Mouse (Mus musculus): Measurements from ENCODE around the gene E330034G19Rik. TPM values are rescaled to one million over a fixed set of nuclear protein-coding genes. Genes with fewer than 3 reads are reported as not detected.
A peak's percentile ranks its signal among the peaks of the same experiment; 100 is the strongest.

E330034G19Rik gene
- not detected in 2 replicates for polyA plus RNA-seq (2014; fragmentation: Nextera tagmentation; extraction: Ambion mirVana)

DNA sequence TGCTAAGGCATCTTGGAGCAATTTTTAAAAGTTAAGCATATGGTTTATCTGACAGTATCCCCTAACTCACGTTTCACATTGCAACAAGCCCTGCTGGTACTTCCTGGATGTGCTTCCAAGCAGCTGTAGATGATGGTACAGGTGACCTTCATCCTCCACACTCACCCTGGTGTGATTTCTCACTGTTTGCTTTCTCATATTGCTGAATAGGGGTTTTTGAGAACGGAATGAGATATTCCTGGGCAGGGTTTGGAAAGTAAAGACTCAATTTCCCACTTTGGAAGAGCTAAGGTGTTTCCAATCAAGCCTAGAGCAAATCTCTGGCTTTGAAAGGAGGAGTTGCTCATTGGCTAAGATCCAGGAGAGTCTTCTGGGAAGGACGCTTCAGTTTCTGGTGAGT is at the start of gene E330034G19Rik:
Gene E330034G19Rik, plus strand, starts transcription at position 301 of the 400 bp plus-strand sequence.
- H3K36me3 ChIP-seq (ENCODE audit: control insufficient read depth, insufficient read depth, low read length) = no peaks in the 10 kb centered on the region
- H3K27me3 ChIP-seq (ENCODE audit: control insufficient read depth, insufficient read depth, low read length) = no peaks in the 10 kb centered on the region
- H3K4me2 ChIP-seq (ENCODE audit: low read length) = no peak within 1 kb of the TSS
- whole genome bisulfite sequencing = 59% methylated on average over 3 of the region's 3 CpGs
- no peaks in the 10 kb centered on the region for H3K4me1 ChIP-seq (ENCODE audit: control insufficient read depth, insufficient read depth, low read length)
- ATAC-seq (ENCODE audit: low FRiP score, low TSS enrichment) (no peak), DNase-seq (no peak)
- H3K4me3 ChIP-seq (replicated peaks; ENCODE audit: low read depth, low read length) = no peak within 1 kb of the TSS
- H3K27ac ChIP-seq (replicated peaks; ENCODE audit: low read depth, low read length) = no peak within 1 kb of the TSS
- H3K9ac ChIP-seq (replicated peaks; ENCODE audit: low read length) = no peak within 1 kb of the TSS
- H3K9me3 ChIP-seq (ENCODE audit: control insufficient read depth, low read length) = no peaks in the 10 kb centered on the region

DNA sequence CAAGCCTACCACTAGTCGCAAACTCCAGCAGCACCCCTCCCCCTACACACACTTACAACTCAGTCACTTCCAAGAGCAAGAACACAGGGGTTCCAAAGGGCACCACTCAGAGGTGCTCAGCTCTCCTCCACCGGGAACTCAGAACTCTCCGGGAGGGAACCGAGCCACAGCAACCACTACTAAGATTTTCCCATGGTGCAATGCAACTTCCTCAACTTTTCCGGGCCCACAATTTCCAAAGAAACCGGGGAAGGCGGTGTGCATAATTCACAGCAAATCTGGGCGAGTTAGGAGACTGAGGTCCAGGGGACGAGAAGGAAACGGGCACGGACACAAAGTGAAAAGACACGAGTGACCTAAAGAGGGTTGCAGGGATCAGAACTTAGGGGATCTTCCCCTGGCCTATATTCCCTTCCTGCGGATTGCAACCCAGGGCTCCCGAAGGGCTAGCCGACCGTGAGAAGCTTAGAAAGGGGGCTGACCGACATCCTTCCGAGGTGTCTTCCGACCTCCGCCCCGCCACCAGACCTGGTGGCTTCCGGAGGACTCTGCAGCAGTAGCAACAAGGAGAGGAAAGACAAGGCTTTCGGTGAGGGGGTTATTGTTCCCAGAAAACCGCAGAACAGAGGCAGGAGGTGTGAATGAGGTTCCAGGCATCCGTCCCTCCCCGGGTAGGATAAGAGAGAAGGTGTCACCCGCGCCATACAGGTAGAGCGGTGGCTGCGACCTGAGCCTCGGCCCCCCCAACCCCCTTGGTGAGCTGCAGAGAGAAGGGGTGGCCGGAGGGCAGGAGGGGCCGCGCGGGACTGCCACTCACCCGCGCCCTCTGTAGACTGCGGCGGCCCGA is 48.5 kb upstream of the E330034G19Rik start:
- no peaks in the 10 kb centered on the region for H3K27me3 ChIP-seq (ENCODE audit: control insufficient read depth, insufficient read depth, low read length)
- ATAC-seq (ENCODE audit: low FRiP score, low TSS enrichment) (peak; percentile 60; the same call in 1 of the 2 replicates), DNase-seq (peak; percentile 60)
- peak overlapping the region; percentile 98 for H3K9ac ChIP-seq (replicated peaks; ENCODE audit: low read length)
- WGBS = under 1% methylated on average over 40 of the region's 40 CpGs
- H3K4me3 ChIP-seq (replicated peaks; ENCODE audit: low read depth, low read length) = peak overlapping the region; percentile 83
- H3K4me1 ChIP-seq (ENCODE audit: control insufficient read depth, insufficient read depth, low read length) = peaks cover 18% of the 10 kb centered on the region
- peak overlapping the region; percentile 95 for H3K27ac ChIP-seq (replicated peaks; ENCODE audit: low read depth, low read length)
- no peaks in the 10 kb centered on the region for H3K9me3 ChIP-seq (ENCODE audit: control insufficient read depth, low read length)
- H3K4me2 ChIP-seq (ENCODE audit: low read length) = peak overlapping the region; percentile 84
- H3K36me3 ChIP-seq (ENCODE audit: control insufficient read depth, insufficient read depth, low read length) = peaks cover 10% of the 10 kb centered on the region; the same call in 1 of the 2 replicates

DNA sequence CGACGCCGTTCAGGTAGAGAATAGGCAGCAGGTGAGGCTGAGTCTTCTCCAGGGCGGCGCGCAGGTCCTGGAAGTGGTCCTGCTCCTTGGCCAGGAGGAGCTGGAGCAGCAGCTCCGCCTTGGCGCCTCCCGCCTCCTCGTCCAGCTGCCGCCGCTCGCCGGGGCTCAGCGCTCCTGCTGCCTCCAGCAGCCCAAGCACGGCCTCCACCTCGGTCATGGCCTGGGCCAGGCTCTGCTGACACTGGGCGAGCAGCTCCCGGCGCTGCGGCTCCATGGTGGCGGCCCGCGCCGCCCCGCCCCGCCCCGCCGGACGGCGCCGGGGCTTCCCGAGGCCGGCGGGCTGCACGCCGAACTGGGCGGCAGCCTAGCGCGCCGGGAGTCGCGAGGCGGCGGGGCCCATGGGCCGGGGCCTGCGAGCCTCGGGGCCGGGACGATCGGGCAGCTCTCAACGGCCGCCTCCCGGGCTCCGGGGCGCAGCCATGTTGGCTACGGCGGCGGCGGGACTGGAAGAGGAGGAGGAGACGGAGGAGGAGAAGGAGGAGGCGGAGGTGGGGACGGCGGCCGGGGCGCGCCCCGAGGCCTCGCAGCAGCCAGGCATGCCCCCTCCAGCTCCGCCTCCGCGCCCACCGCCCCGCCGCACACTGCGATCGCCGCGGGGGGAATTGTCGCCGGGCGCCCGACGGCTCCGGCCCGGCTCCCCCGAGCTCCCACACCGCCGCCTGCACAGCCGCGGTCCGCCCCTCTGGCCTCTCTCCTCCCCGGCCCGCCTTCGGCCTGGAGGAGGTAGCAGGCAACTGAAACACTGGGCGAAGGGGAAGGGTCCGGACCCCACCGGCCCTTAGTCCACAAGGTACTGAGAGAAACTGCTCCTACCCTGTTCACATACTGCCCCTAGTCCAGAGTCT is 47.6 kb upstream of the E330034G19Rik start, which contains the start of gene Dlg5:
Gene Dlg5, minus strand, starts transcription at position 744 of the 905 bp plus-strand sequence.
- H3K4me3 ChIP-seq (replicated peaks; ENCODE audit: low read depth, low read length) = peak within 1 kb of the TSS; percentile 83
- H3K4me2 ChIP-seq (ENCODE audit: low read length) = peak within 1 kb of the TSS; percentile 84
- H3K36me3 ChIP-seq (ENCODE audit: control insufficient read depth, insufficient read depth, low read length) = peaks cover 10% of the 10 kb centered on the region; the same call in 1 of the 2 replicates
- H3K9ac ChIP-seq (replicated peaks; ENCODE audit: low read length) = peak within 1 kb of the TSS; percentile 98
- H3K27ac ChIP-seq (replicated peaks; ENCODE audit: low read depth, low read length) = peak within 1 kb of the TSS; percentile 95
- peak; percentile 86 for ATAC-seq (ENCODE audit: low FRiP score, low TSS enrichment)
- H3K9me3 ChIP-seq (ENCODE audit: control insufficient read depth, low read length) = no peaks in the 10 kb centered on the region
- DNase-seq = peak; percentile 79
- under 1% methylated on average over 80 of the region's 98 CpGs for WGBS
- peaks cover 18% of the 10 kb centered on the region for H3K4me1 ChIP-seq (ENCODE audit: control insufficient read depth, insufficient read depth, low read length)
- H3K27me3 ChIP-seq (ENCODE audit: control insufficient read depth, insufficient read depth, low read length) = no peaks in the 10 kb centered on the region

DNA sequence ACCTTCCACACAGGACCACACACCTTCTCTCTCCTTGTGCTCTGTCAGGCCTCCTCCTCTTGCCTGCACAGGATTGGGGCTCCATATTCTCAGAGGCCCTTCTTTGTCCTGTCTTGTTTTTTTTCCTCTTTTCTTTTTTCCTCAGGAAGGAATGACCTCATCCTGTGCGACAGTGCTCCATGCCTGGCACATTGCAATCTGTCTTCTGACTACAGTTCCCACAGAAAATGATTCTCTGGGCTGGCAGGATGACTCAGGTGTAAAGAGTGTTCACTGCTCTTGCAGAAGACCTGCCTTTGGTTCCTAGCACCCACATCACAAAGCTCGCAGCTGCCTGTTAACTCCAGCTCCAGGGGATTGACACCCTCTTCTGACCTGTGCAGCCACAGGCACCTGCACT is 43.1 kb upstream of the E330034G19Rik start:
- Histone ChIP-seq H3K36me3 (ENCODE audit: control insufficient read depth, insufficient read depth, low read length) (no peaks in the 10 kb centered on the region), H3K4me3 (replicated peaks; ENCODE audit: low read depth, low read length) (no peak overlapping the region), H3K9me3 (ENCODE audit: control insufficient read depth, low read length) (no peaks in the 10 kb centered on the region), H3K4me2 (ENCODE audit: low read length) (no peak overlapping the region), H3K9ac (replicated peaks; ENCODE audit: low read length) (no peak overlapping the region), H3K4me1 (ENCODE audit: control insufficient read depth, insufficient read depth, low read length) (peaks cover 10% of the 10 kb centered on the region), H3K27ac (replicated peaks; ENCODE audit: low read depth, low read length) (no peak overlapping the region), H3K27me3 (ENCODE audit: control insufficient read depth, insufficient read depth, low read length) (no peaks in the 10 kb centered on the region)
- no peak for DNase-seq
- 69% methylated on average over 2 of the region's 2 CpGs for WGBS
- ATAC-seq (ENCODE audit: low FRiP score, low TSS enrichment) = no peak

DNA sequence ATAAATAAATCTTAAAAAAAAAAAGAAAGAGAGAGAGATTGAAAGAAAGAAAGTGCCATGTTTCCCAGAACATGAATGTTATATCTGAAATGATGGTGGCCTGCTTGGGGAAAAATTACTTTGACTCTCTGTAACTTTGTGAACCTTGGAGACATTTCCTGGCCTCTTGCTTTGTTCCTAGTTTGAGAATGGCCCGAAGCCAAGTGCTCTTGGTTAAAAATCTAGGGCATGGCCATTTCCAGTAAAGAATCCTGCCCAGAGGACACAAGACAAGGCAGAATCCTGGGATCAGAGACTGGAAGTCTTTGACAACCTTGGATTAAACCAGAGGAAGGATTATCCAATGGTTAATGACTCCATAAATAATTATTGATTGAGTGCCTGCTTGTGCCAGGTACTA is 41.7 kb upstream of the E330034G19Rik start:
- 81% methylated on average over 1 of the region's 1 CpGs for WGBS
- no peaks in the 10 kb centered on the region for H3K9me3 ChIP-seq (ENCODE audit: control insufficient read depth, low read length)
- H3K4me1 ChIP-seq (ENCODE audit: control insufficient read depth, insufficient read depth, low read length) = peaks cover 7% of the 10 kb centered on the region

DNA sequence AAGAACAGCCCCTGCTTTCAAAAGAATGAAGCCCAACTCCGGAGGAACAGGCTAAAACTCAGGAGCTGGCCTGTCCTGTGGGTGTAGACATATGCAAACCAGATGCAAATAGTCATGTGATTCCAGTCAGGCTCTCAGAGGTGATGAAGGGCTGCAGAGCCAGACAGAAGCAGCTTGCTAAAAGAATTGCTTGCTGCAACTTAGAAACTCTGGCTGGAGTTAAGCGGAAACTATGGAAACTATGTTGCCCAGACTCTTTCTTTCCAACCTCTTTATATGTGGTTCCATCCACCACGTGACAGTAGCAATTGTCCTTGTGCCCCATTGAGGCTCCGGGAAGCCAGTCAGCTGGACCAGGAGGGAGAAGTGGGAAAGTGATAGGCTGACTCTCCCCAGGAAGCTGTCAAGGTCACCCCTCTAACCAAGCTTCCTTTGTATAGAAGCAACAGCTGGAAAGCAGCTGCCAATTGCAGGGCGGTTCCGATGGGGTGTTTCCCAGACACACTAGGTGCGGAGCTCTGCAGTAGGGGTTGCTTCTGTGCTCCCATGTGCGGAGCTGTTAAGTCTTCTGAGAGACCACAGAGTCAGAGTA is 39.3 kb upstream of the E330034G19Rik start:
- Histone ChIP-seq H3K36me3 (ENCODE audit: control insufficient read depth, insufficient read depth, low read length) (no peaks in the 10 kb centered on the region), H3K9me3 (ENCODE audit: control insufficient read depth, low read length) (no peaks in the 10 kb centered on the region), H3K4me2 (ENCODE audit: low read length) (no peak overlapping the region), H3K4me1 (ENCODE audit: control insufficient read depth, insufficient read depth, low read length) (peaks cover 7% of the 10 kb centered on the region), H3K27ac (replicated peaks; ENCODE audit: low read depth, low read length) (no peak overlapping the region), H3K27me3 (ENCODE audit: control insufficient read depth, insufficient read depth, low read length) (no peaks in the 10 kb centered on the region), H3K4me3 (replicated peaks; ENCODE audit: low read depth, low read length) (no peak overlapping the region), H3K9ac (replicated peaks; ENCODE audit: low read length) (no peak overlapping the region)
- ATAC-seq (ENCODE audit: low FRiP score, low TSS enrichment) (no peak), DNase-seq (peak; percentile 33)
- WGBS = 5% methylated on average over 8 of the region's 8 CpGs

More for the DNA sequence above, 41.7 kb upstream of the E330034G19Rik start:
- Histone ChIP-seq H3K4me2 (ENCODE audit: low read length) (no peak overlapping the region), H3K27me3 (ENCODE audit: control insufficient read depth, insufficient read depth, low read length) (no peaks in the 10 kb centered on the region), H3K4me3 (replicated peaks; ENCODE audit: low read depth, low read length) (no peak overlapping the region), H3K9ac (replicated peaks; ENCODE audit: low read length) (no peak overlapping the region), H3K36me3 (ENCODE audit: control insufficient read depth, insufficient read depth, low read length) (no peaks in the 10 kb centered on the region), H3K27ac (replicated peaks; ENCODE audit: low read depth, low read length) (no peak overlapping the region)
- no peak for DNase-seq
- no peak for ATAC-seq (ENCODE audit: low FRiP score, low TSS enrichment)

DNA sequence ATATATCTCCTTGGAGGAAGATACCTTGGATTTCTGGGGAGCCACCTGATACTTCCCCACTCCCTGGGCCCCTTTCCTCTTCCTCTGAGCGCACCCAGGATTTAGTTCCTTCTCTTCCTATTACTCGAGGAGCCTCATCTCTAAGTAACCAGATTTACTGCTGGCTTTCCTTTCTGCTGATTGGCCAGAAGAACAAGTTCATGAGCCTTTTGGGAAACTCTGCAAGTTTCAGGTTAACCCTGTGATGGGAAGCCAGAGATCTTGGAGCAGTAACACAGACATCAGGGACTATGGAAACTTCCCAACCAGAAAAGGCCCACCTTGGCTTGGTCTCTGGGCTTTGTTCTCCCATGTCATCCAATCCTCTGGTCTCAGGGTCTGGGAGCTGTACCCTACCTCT is 37.1 kb upstream of the E330034G19Rik start:
- no peak overlapping the region for H3K9ac ChIP-seq (replicated peaks; ENCODE audit: low read length)
- no peaks in the 10 kb centered on the region for H3K9me3 ChIP-seq (ENCODE audit: control insufficient read depth, low read length)
- no peak overlapping the region for H3K4me2 ChIP-seq (ENCODE audit: low read length)
- no peak overlapping the region for H3K27ac ChIP-seq (replicated peaks; ENCODE audit: low read depth, low read length)
- no peaks in the 10 kb centered on the region for H3K36me3 ChIP-seq (ENCODE audit: control insufficient read depth, insufficient read depth, low read length)
- WGBS = 77% methylated on average over 2 of the region's 2 CpGs
- no peaks in the 10 kb centered on the region for H3K27me3 ChIP-seq (ENCODE audit: control insufficient read depth, insufficient read depth, low read length)
- H3K4me3 ChIP-seq (replicated peaks; ENCODE audit: low read depth, low read length) = no peak overlapping the region
- DNase-seq = no peak
- no peak for ATAC-seq (ENCODE audit: low FRiP score, low TSS enrichment)
- peaks cover 7% of the 10 kb centered on the region for H3K4me1 ChIP-seq (ENCODE audit: control insufficient read depth, insufficient read depth, low read length)

DNA sequence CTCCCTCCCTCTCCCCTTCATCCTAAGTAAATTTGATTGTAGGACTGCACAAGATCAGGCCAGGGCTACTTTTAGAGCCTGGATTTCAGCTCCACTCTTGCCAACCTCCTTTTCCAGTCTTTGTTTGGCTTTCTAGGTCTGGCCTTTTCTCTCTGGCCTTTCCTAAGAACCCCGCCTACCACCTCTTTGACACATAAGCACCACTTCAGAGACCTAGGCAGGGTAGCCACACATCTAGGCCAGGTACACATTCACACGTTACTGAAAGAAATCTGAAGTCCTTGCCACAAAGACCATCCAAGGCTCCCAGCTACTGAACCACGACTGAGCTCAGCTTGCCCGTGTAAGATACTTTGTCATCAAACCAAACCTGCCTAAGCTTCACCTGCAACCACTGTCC is 32.6 kb upstream of the E330034G19Rik start:
- no peaks in the 10 kb centered on the region for H3K9me3 ChIP-seq (ENCODE audit: control insufficient read depth, low read length)
- H3K4me3 ChIP-seq (replicated peaks; ENCODE audit: low read depth, low read length) = no peak overlapping the region
- H3K9ac ChIP-seq (replicated peaks; ENCODE audit: low read length) = no peak overlapping the region
- ATAC-seq (ENCODE audit: low FRiP score, low TSS enrichment) = no peak
- no peak overlapping the region for H3K4me2 ChIP-seq (ENCODE audit: low read length)
- peaks cover 23% of the 10 kb centered on the region for H3K4me1 ChIP-seq (ENCODE audit: control insufficient read depth, insufficient read depth, low read length)
- no peak overlapping the region for H3K27ac ChIP-seq (replicated peaks; ENCODE audit: low read depth, low read length)
- H3K27me3 ChIP-seq (ENCODE audit: control insufficient read depth, insufficient read depth, low read length) = no peaks in the 10 kb centered on the region
- no peak for DNase-seq
- H3K36me3 ChIP-seq (ENCODE audit: control insufficient read depth, insufficient read depth, low read length) = no peaks in the 10 kb centered on the region
- WGBS = 64% methylated on average over 4 of the region's 4 CpGs
